Mouse (Mus musculus) erythroblast, embryonic 14.5 days (primary cell): ENCODE data around the gene 1110008P14Rik.

Source experiments
- GATA1 ChIP-seq: IDR thresholded peaks from 2 replicates; pipeline ENCODE4 v1.6.1; 2012; ENCODE audit warnings: low read length, inconsistent platforms, mixed read lengths
- TAL1 ChIP-seq: IDR thresholded peaks from 3 replicates; pipeline ENCODE4 v1.6.1; 2012; ENCODE audit warnings: low read length, inconsistent platforms, mixed read lengths

DNA sequence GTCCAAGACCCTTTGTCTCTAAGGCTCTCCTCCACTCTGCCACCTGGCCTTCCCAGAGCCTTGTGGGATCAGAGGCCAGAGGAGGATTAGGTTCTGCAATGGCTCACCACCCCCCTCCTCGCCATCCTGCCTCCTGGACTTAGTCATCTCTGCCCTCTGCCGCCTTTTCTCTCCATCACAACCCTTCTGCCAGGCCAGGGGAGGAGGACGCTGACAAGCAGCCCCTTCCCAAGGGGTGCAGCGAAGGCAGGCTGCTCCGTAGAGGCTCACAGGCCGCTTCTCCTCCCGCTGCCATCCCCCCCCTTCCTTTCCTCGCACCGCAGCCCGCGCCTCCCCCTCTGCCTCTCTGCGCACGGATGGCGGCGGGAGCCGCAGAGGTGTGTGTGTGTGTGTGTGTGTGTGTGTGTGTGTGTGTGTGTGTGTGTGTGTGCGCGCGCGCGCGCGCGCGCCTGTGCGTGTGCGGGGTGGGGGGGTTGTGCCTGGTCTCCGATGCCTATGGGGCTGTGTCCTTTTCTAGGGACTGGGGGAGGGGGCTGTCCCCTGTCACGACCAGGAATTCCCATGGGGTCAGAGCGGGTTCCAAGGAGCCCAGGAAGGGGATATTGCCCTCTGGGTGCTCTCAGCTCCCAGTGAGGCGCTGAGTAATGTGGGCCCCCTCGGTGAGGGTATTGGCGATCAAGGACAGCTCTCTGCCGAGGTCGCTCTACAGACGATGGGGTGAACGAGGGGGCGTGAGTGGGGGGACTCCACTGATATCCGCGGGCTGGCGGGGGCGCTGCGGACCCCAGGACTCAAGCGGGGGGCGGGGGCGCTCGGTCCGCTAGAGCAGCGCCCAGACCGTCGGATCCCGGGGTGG is 29.4 kb downstream of the 1110008P14Rik start, which contains the start of gene Ciz1:
- no peak for TF ChIP-seq TAL1
- TF ChIP-seq GATA1: no peak
